ENCODE assay signal across 11 mouse cellular contexts in genomic region chr11:62757143-62757507, GRCm38 (mm10). TPM values are rescaled to one million over a fixed set of nuclear protein-coding genes. Genes with fewer than 3 reads are reported as not detected.
A peak's percentile ranks its signal among the peaks of the same experiment; 100 is the strongest.
DNase-seq lines count a peak whose midpoint lies in the region; ATAC-seq and TF ChIP-seq lines count a peak whose summit lies in the region.
"Had no signal": no experiment of that assay in that cellular context is flagged by ENCODE, and none has a peak within 500 bp of the region (broad histone marks: within the 10 kb centered on the region; RNA-seq: fewer than 3 reads in every experiment).

No protein-coding gene starts in this region.

- TF ChIP-seq CTCF in kidney, postnatal 0 days (IDR thresholded peaks at IDR 0.05; ENCODE audit: low read depth), result no peak

- H3K9me3 ChIP-seq in kidney, postnatal 0 days (replicated peaks; ENCODE audit: low read length), result no peaks in the 10 kb centered on the region
- H3K9me3 ChIP-seq in forebrain, embryonic 11.5 days (ENCODE audit: control insufficient read depth, low read length), result no peaks in the 10 kb centered on the region
- H3K9me3 ChIP-seq in limb, embryonic 10.5 days (replicated peaks), result no peaks in the 10 kb centered on the region
- H3K9me3 ChIP-seq: G1E had no signal

- no peaks in the 10 kb centered on the region for H3K79me2 ChIP-seq in myocyte (ENCODE audit: control insufficient read depth, insufficient read depth)

- no peaks in the 10 kb centered on the region for H3K27me3 ChIP-seq in kidney, postnatal 0 days (ENCODE audit: insufficient read depth, low read length)
- H3K27me3 ChIP-seq in forebrain, embryonic 11.5 days (ENCODE audit: control insufficient read depth, insufficient read depth, low read length), result no peaks in the 10 kb centered on the region; the same call in 1 of the 2 replicates
- peaks cover 38% of the 10 kb centered on the region for H3K27me3 ChIP-seq in limb, embryonic 10.5 days (ENCODE audit: low read depth, poor library complexity, severe bottlenecking)
- H3K27me3 ChIP-seq in myocyte (ENCODE audit: control insufficient read depth, insufficient read depth, insufficient read length), result no peaks in the 10 kb centered on the region

- no peaks in the 10 kb centered on the region for H3K4me1 ChIP-seq in kidney, postnatal 0 days (replicated peaks; ENCODE audit: insufficient read depth, low read length)
- no peaks in the 10 kb centered on the region; the same call in 1 of the 2 replicates for H3K4me1 ChIP-seq in forebrain, embryonic 11.5 days (replicated peaks; ENCODE audit: control insufficient read depth, insufficient read depth, low read length)
- peaks cover 12% of the 10 kb centered on the region for H3K4me1 ChIP-seq in limb, embryonic 10.5 days

- H3ac ChIP-seq in myocyte (ENCODE audit: control insufficient read depth, insufficient read length), result no peak overlapping the region

- peak overlapping the region; percentile 47 for H3K4me2 ChIP-seq in kidney, postnatal 0 days (ENCODE audit: low read length)
- peak overlapping the region; percentile 46 for H3K4me2 ChIP-seq in forebrain, embryonic 11.5 days (ENCODE audit: low read depth, low read length, severe bottlenecking)
- H3K4me2 ChIP-seq in myocyte (ENCODE audit: low read depth), result peak overlapping the region; percentile 80

- TF ChIP-seq POLR2A in myocyte (IDR thresholded peaks at IDR 0.05; ENCODE audit: insufficient read length, low read depth), result no peak

- 0 out of 2 replicates have a peak overlapping the region, but pooled peaks have one; percentile 6 for H3K4me3 ChIP-seq in kidney, postnatal 0 days (replicated peaks; ENCODE audit: low read depth, low read length)
- 0 out of 2 replicates have a peak overlapping the region, but pooled peaks have one; percentile 3 for H3K4me3 ChIP-seq in forebrain, embryonic 11.5 days (ENCODE audit: low read depth, low read length)
- peak overlapping the region; percentile 37 for H3K4me3 ChIP-seq in limb, embryonic 10.5 days
- no peak overlapping the region for H3K4me3 ChIP-seq in myocyte

- WGBS in kidney, postnatal 0 days, result 7% methylated on average over 7 of the region's 7 CpGs
- WGBS in forebrain, embryonic 11.5 days, result 9% methylated on average over 7 of the region's 7 CpGs
- 7% methylated on average over 7 of the region's 7 CpGs for WGBS in limb, embryonic 10.5 days

- H3K9ac ChIP-seq in kidney, postnatal 0 days (ENCODE audit: low read depth, low read length), result no peak overlapping the region
- peak overlapping the region; percentile 14; the same call in 1 of the 2 replicates for H3K9ac ChIP-seq in forebrain, embryonic 11.5 days (ENCODE audit: low read length)

- H3K27ac ChIP-seq in kidney, postnatal 0 days, result no peak overlapping the region; the same call in 1 of the 2 replicates
- H3K27ac ChIP-seq in forebrain, embryonic 11.5 days (ENCODE audit: low read depth, low read length), result no peak overlapping the region
- H3K27ac ChIP-seq in limb, embryonic 10.5 days, result peak overlapping the region; percentile 42; the same call in 1 of the 2 replicates
- H3K27ac ChIP-seq: macrophage had no signal

- H3K36me3 ChIP-seq in kidney, postnatal 0 days (ENCODE audit: insufficient read depth, low read length), result no peaks in the 10 kb centered on the region
- no peaks in the 10 kb centered on the region for H3K36me3 ChIP-seq in forebrain, embryonic 11.5 days (ENCODE audit: control insufficient read depth, insufficient read depth, low read length)
- H3K36me3 ChIP-seq in limb, embryonic 10.5 days, result no peaks in the 10 kb centered on the region
- H3K36me3 ChIP-seq in myocyte (ENCODE audit: control insufficient read depth, insufficient read depth), result no peaks in the 10 kb centered on the region
- H3K36me3 ChIP-seq: G1E had no signal

- ATAC-seq in kidney, postnatal 0 days (replicated peaks; ENCODE audit: low FRiP score, low read depth), result peak; percentile 9; the same call in 1 of the 2 replicates
- ATAC-seq in forebrain, embryonic 11.5 days (replicated peaks; ENCODE audit: low FRiP score), result 0 out of 2 replicates have a peak, but pooled peaks have one; percentile 22

- DNase-seq in kidney, postnatal 0 days (ENCODE audit: low spot score), result no peak
- DNase-seq in kidney, postnatal 25 days, result no peak
- DNase-seq in forebrain, embryonic 11.5 days (ENCODE audit: low spot score), result no peak
- DNase-seq in limb, embryonic 10.5 days (ENCODE audit: low spot score), result no peak
- no peak for DNase-seq in right cerebral cortex, postnatal 25 days
- DNase-seq in layer of hippocampus, postnatal 36 days, result no peak
- no peak for DNase-seq in urinary bladder, postnatal 4 days (ENCODE audit: low spot score in 2 of 2)

TF ChIP-seq in myocyte, 11 proteins besides CTCF, POLR2A, EP300 and RAD21:
- TF ChIP-seq POLR2AphosphoS2 (IDR thresholded peaks at IDR 0.05; ENCODE audit: insufficient read length, low read depth) (no peak), TCF3 (IDR thresholded peaks at IDR 0.05; ENCODE audit: insufficient read length, low read depth) (no peak), SRF (IDR thresholded peaks at IDR 0.05; ENCODE audit: control insufficient read depth, insufficient read length, low read depth) (no peak), REST (IDR thresholded peaks at IDR 0.05; ENCODE audit: insufficient read depth, insufficient read length) (no peak), MYOG (IDR thresholded peaks at IDR 0.05; ENCODE audit: control insufficient read depth in 1 of 3, insufficient read depth in 1 of 3, insufficient read length in 2 of 3, low read depth in 2 of 3) (no peak), E2F4 (IDR thresholded peaks at IDR 0.05; ENCODE audit: insufficient read depth) (no peak), MYOD1 (IDR thresholded peaks at IDR 0.05; ENCODE audit: control insufficient read depth in 1 of 3, insufficient read length in 2 of 3, low read depth in 2 of 3) (no peak), MAX (IDR thresholded peaks at IDR 0.05; ENCODE audit: low read depth) (no peak), USF1 (IDR thresholded peaks at IDR 0.05; ENCODE audit: low read depth) (no peak), CEBPB (IDR thresholded peaks at IDR 0.05; ENCODE audit: insufficient read depth, poor library complexity, severe bottlenecking) (no peak), TCF12 (IDR thresholded peaks at IDR 0.05; ENCODE audit: insufficient read depth, poor library complexity, severe bottlenecking) (no peak)

RNA-seq across cellular contexts. Expression of gene Gm10428, which starts 4.2 kb away (rescaled TPM):
- 0.45 TPM in 1 of 2 replicates, not detected in the other for polyA plus RNA-seq in kidney, postnatal 0 days (2015; fragmentation: Nextera tagmentation; extraction: Ambion mirVana)
- polyA plus RNA-seq in forebrain, embryonic 11.5 days (2014; fragmentation: Nextera tagmentation; extraction: Ambion mirVana), result not detected in 2 replicates
- not detected in 2 replicates for polyA plus RNA-seq in limb, embryonic 10.5 days (2016; fragmentation: Nextera tagmentation; extraction: Ambion mirVana)
- not detected for polyA plus RNA-seq in myocyte (2012; fragmentation: generic; extraction: Trizol)
- total RNA-seq in layer of hippocampus, postnatal 36 days (2021), result not detected
- total RNA-seq: G1E; gastrocnemius, postnatal 4 days had no signal
- polyA plus RNA-seq: G1E, macrophage had no signal

RNA-seq across cellular contexts. Expression of gene Zfp287, which starts 25.4 kb away (rescaled TPM):
- 4.5 and 5.0 TPM in 2 replicates for polyA plus RNA-seq in kidney, postnatal 0 days (2015; fragmentation: Nextera tagmentation; extraction: Ambion mirVana)
- 14.6 and 14.9 TPM in 2 replicates for polyA plus RNA-seq in forebrain, embryonic 11.5 days (2014; fragmentation: Nextera tagmentation; extraction: Ambion mirVana)
- 11.8 and 15.7 TPM in 2 replicates for polyA plus RNA-seq in limb, embryonic 10.5 days (2016; fragmentation: Nextera tagmentation; extraction: Ambion mirVana)
- 0.90 TPM for polyA plus RNA-seq in myocyte (2012; fragmentation: generic; extraction: Trizol)
- total RNA-seq in layer of hippocampus, postnatal 36 days (2021), result 10 to 100 TPM; 14.6 to 18.6 TPM
- polyA plus RNA-seq: G1E had no signal

RNA-seq across cellular contexts. Expression of gene Zfp286, which starts 32.1 kb away (rescaled TPM):
- polyA plus RNA-seq in kidney, postnatal 0 days (2015; fragmentation: Nextera tagmentation; extraction: Ambion mirVana), result 10.8 and 11.4 TPM in 2 replicates
- polyA plus RNA-seq in forebrain, embryonic 11.5 days (2014; fragmentation: Nextera tagmentation; extraction: Ambion mirVana), result 26.7 and 31.0 TPM in 2 replicates
- polyA plus RNA-seq in limb, embryonic 10.5 days (2016; fragmentation: Nextera tagmentation; extraction: Ambion mirVana), result 22.4 and 29.8 TPM in 2 replicates
- not detected for polyA plus RNA-seq in myocyte (2012; fragmentation: generic; extraction: Trizol)
- total RNA-seq in layer of hippocampus, postnatal 36 days (2021), result 10 to 100 TPM; 22.0 to 24.2 TPM
- polyA plus RNA-seq: G1E had no signal

Comparison
In these comparisons a context has a peak if more than half of its experiments do, and no peak if none do; other contexts are left out.
1. RNA of gene Zfp286, which starts 32.1 kb away (polyA plus RNA-seq): 26.7 to 31.0 TPM in forebrain, embryonic 11.5 days, 22.4 to 29.8 TPM in limb, embryonic 10.5 days and 10.8 to 11.4 TPM in kidney, postnatal 0 days; not detected in myocyte (single experiment); every median in the first group is over 10 times any median in the second.
2. Peak in every context shown above with its lines, with median percentiles within 50 percentile points of each other: H3K4me2 ChIP-seq.